Comparison of ENCODE assay signal across 17 mouse cellular contexts in genomic region chr6:21259031-21259430, GRCm38 (mm10). TPM values are rescaled to one million over a fixed set of nuclear protein-coding genes. Genes with fewer than 3 reads are reported as not detected.
"Had no signal": no experiment of that assay in that cellular context is flagged by ENCODE, and none has a peak within 500 bp of the region (broad histone marks: within the 10 kb centered on the region; RNA-seq: fewer than 3 reads in every experiment).

No protein-coding gene starts in this region.

- H3K27ac ChIP-seq: left cerebral cortex, adult 2 months; limb, embryonic 15.5 days; liver, embryonic 12.5 days; macrophage; midbrain, embryonic 13.5 days; neural tube, embryonic 15.5 days had no signal

- ATAC-seq: liver, embryonic 12.5 days; midbrain, embryonic 13.5 days had no signal

- H3K4me1 ChIP-seq: limb, embryonic 15.5 days; liver, embryonic 12.5 days; megakaryocyte, embryonic 14.5 days; midbrain, embryonic 13.5 days; neural tube, embryonic 15.5 days had no signal

- H3K27me3 ChIP-seq: limb, embryonic 15.5 days; liver, embryonic 12.5 days; megakaryocyte, embryonic 14.5 days; midbrain, embryonic 13.5 days; neural tube, embryonic 15.5 days had no signal

- DNase-seq: kidney, adult 18-20 months; kidney, postnatal 14 days; lung, embryonic 14.5 days; lung, postnatal 10 days; right cerebral cortex, adult 18-20 months; right cerebral cortex, postnatal 25 days; spleen, adult 18-20 months; thymus, adult 18-20 months; thymus, postnatal 14 days had no signal

- H3K4me3 ChIP-seq: left cerebral cortex, adult 2 months; limb, embryonic 15.5 days; liver, embryonic 12.5 days; megakaryocyte, embryonic 14.5 days; midbrain, embryonic 13.5 days; neural tube, embryonic 15.5 days had no signal

RNA-seq across cellular contexts. Expression of gene Kcnd2, which starts 43.7 kb away (rescaled TPM):
- polyA plus RNA-seq: liver, embryonic 16.5 days; macrophage had no signal
